Mouse (Mus musculus) hindbrain, postnatal 0 days (tissue): ENCODE measurements around the gene Megf11. TPM values are rescaled to one million over a fixed set of nuclear protein-coding genes. Genes with fewer than 3 reads are reported as not detected.

ENCODE experiments used
- ATAC-seq: fragments of 200-750 bp; cut with Nextera tagmentation; 2 replicates; pipeline ENCODE4 v1.8.0; 2017; ENCODE audit warnings: mild to moderate bottlenecking, moderate TSS enrichment, moderate library complexity
- DNase-seq: peaks from one replicate; pipeline ENCODE4 v3.0.0-alpha.2; 2015; ENCODE audit warnings: low spot score
- H3K27ac ChIP-seq: fragments of 300-500 bp; sonication (generic); 2 replicates; pipeline ENCODE4 v1.5.1; 2014; ENCODE audit warnings: mild to moderate bottlenecking
- H3K27me3 ChIP-seq: fragments of 300-500 bp; sonication (generic); 2 replicates; pipeline ENCODE4 v1.6.1; 2014; ENCODE audit warnings: low read length, mixed read lengths; ENCODE audit not compliant: insufficient read depth
- H3K36me3 ChIP-seq: fragments of 300-500 bp; sonication (generic); 2 replicates; pipeline ENCODE4 v1.6.1; 2014; ENCODE audit warnings: low read length, mixed read lengths; ENCODE audit not compliant: insufficient read depth
- H3K4me1 ChIP-seq: fragments of 300-500 bp; sonication (generic); 2 replicates; pipeline ENCODE4 v1.6.1; 2014; ENCODE audit warnings: antibody characterized with exemption, low read length, mixed read lengths; ENCODE audit not compliant: insufficient read depth
- H3K4me2 ChIP-seq: fragments of 300-500 bp; sonication (generic); 2 replicates; pipeline ENCODE4 v1.6.1; 2014; ENCODE audit warnings: low read depth, mild to moderate bottlenecking, low read length, moderate library complexity, mixed read lengths
- H3K4me3 ChIP-seq: fragments of 300-500 bp; sonication (generic); 2 replicates; pipeline ENCODE4 v1.5.1; 2014; ENCODE audit warnings: low read length
- H3K9ac ChIP-seq: fragments of 300-500 bp; sonication (generic); replicated peaks from 2 replicates; pipeline ENCODE4 v1.6.1; 2014; ENCODE audit warnings: mild to moderate bottlenecking, low read length, moderate library complexity, mixed read lengths
- H3K9me3 ChIP-seq: fragments of 300-500 bp; sonication (generic); 2 replicates; pipeline ENCODE4 v1.6.1; 2016; ENCODE audit warnings: low read length, mixed read lengths
- CTCF ChIP-seq: IDR thresholded peaks from 2 replicates; pipeline ENCODE4 v1.5.1; 2016; ENCODE audit warnings: antibody characterized with exemption, control low read depth, low read depth
- WGBS: fragments of 180-500 bp; shearing (Covaris S2); extraction: QIAGEN DNeasy Blood & Tissue Kit; methylation state at CpG from one replicate; pipeline ENCODE4 v1.1.7; 2014; 5-methylcytosine and 5-hydroxymethylcytosine counted together
- polyA plus RNA-seq: library from polyadenylated mRNA; unstranded; fragments of >200 nt; fragmentation: Nextera tagmentation; extraction: Ambion mirVana; gene quantifications from 2 replicates; pipeline ENCODE4 v1.2.1, GENCODE M21; 2015
- total RNA-seq: library from RNA; depleted of rRNA; stranded (reverse); fragments of >200 nt; gene quantifications from 2 replicates; pipeline ENCODE4 v1.2.3, GENCODE M21; 2014

Megf11 gene
- total and polyA plus RNA-seq, 2 experiments from 2014 or later: 16.1 to 38.2 TPM

GRCm38 (mm10) chr9:64343656-64344055, 41.8 kb upstream of the Megf11 start:
- no peak overlapping the region for H3K4me3 ChIP-seq
- no peak for TF ChIP-seq CTCF
- no peaks in the 10 kb centered on the region for H3K27me3 ChIP-seq
- DNase-seq (no peak), ATAC-seq (no peak)
- 90% methylated on average over 2 of the region's 2 CpGs for WGBS
- H3K4me2 ChIP-seq: no peak overlapping the region
- H3K36me3 ChIP-seq: no peaks in the 10 kb centered on the region
- no peak overlapping the region for H3K9ac ChIP-seq
- H3K9me3 ChIP-seq: no peaks in the 10 kb centered on the region
- H3K4me1 ChIP-seq: 0 out of 2 replicates have a peak, but pooled peaks cover 4% of the 10 kb centered on the region
- H3K27ac ChIP-seq: no peak overlapping the region

- Histone ChIP-seq H3K27me3 (no peaks in the 10 kb centered on the region), H3K4me2 (no peak overlapping the region), H3K4me1 (no peaks in the 10 kb centered on the region), H3K36me3 (no peaks in the 10 kb centered on the region), H3K27ac (no peak overlapping the region), H3K9ac (no peak overlapping the region), H3K4me3 (no peak overlapping the region), H3K9me3 (no peaks in the 10 kb centered on the region)
- no peak for ATAC-seq
- 63% methylated on average over 5 of the region's 5 CpGs for WGBS
- TF ChIP-seq CTCF: no peak
- no peak for DNase-seq
Measured at GRCm38 (mm10) chr9:64345931-64346330, 39.5 kb upstream of the Megf11 start.

- no peaks in the 10 kb centered on the region for H3K4me1 ChIP-seq
- WGBS: 0% methylated on average over 1 of the region's 1 CpGs
- H3K4me3 ChIP-seq: no peak overlapping the region
- TF ChIP-seq CTCF: peak; percentile 80
- H3K4me2 ChIP-seq: no peak overlapping the region
- H3K9ac ChIP-seq: no peak overlapping the region
- no peak overlapping the region for H3K27ac ChIP-seq
- DNase-seq: peak; percentile 69
- H3K27me3 ChIP-seq: no peaks in the 10 kb centered on the region
- H3K9me3 ChIP-seq: no peaks in the 10 kb centered on the region
- H3K36me3 ChIP-seq: no peaks in the 10 kb centered on the region
- no peak for ATAC-seq
Measured at GRCm38 (mm10) chr9:64347377-64347776, 38.0 kb upstream of the Megf11 start.

- ATAC-seq: no peak
Measured at GRCm38 (mm10) chr9:64349490-64349889, 35.9 kb upstream of the Megf11 start.

GRCm38 (mm10) chr9:64351191-64351590, 34.2 kb upstream of the Megf11 start:
- no peaks in the 10 kb centered on the region for H3K9me3 ChIP-seq
- H3K27me3 ChIP-seq: no peaks in the 10 kb centered on the region
- TF ChIP-seq CTCF: peak; percentile 66
- ATAC-seq: no peak
- no peak overlapping the region for H3K9ac ChIP-seq
- no peak overlapping the region for H3K4me3 ChIP-seq
- H3K36me3 ChIP-seq: no peaks in the 10 kb centered on the region
- 43% methylated on average over 3 of the region's 3 CpGs for WGBS
- H3K4me2 ChIP-seq: no peak overlapping the region
- H3K4me1 ChIP-seq: no peaks in the 10 kb centered on the region
- no peak overlapping the region for H3K27ac ChIP-seq
- DNase-seq: no peak

More at GRCm38 (mm10) chr9:64349490-64349889, 35.9 kb upstream of the Megf11 start:
- no peaks in the 10 kb centered on the region for H3K4me1 ChIP-seq
- no peaks in the 10 kb centered on the region for H3K9me3 ChIP-seq
- H3K27ac ChIP-seq: no peak overlapping the region
- H3K4me3 ChIP-seq: no peak overlapping the region
- WGBS: 51% methylated on average over 5 of the region's 5 CpGs
- TF ChIP-seq CTCF: no peak
- no peak for DNase-seq
- no peak overlapping the region for H3K9ac ChIP-seq
- no peaks in the 10 kb centered on the region for H3K27me3 ChIP-seq
- no peak overlapping the region for H3K4me2 ChIP-seq
- no peaks in the 10 kb centered on the region for H3K36me3 ChIP-seq

GRCm38 (mm10) chr9:64355627-64356026, 29.8 kb upstream of the Megf11 start:
- Histone ChIP-seq H3K4me2 (no peak overlapping the region), H3K36me3 (no peaks in the 10 kb centered on the region), H3K27ac (no peak overlapping the region), H3K4me1 (no peaks in the 10 kb centered on the region), H3K9ac (no peak overlapping the region), H3K27me3 (no peaks in the 10 kb centered on the region), H3K4me3 (no peak overlapping the region), H3K9me3 (no peaks in the 10 kb centered on the region)
- DNase-seq (no peak), ATAC-seq (no peak)
- WGBS: 88% methylated on average over 7 of the region's 7 CpGs
- no peak for TF ChIP-seq CTCF

- Histone ChIP-seq H3K27ac (no peak overlapping the region), H3K4me3 (no peak overlapping the region), H3K4me2 (no peak overlapping the region), H3K9ac (no peak overlapping the region), H3K36me3 (no peaks in the 10 kb centered on the region), H3K4me1 (no peaks in the 10 kb centered on the region), H3K27me3 (no peaks in the 10 kb centered on the region), H3K9me3 (no peaks in the 10 kb centered on the region)
- no peak for DNase-seq
- no peak for ATAC-seq
- 87% methylated on average over 9 of the region's 9 CpGs for WGBS
- no peak for TF ChIP-seq CTCF
Measured at GRCm38 (mm10) chr9:64361231-64361950, 24.0 kb upstream of the Megf11 start.
